Mouse (Mus musculus) CH12.LX (cell line): Measurements from ENCODE around the gene Txnip. TPM values are rescaled to one million over a fixed set of nuclear protein-coding genes. Genes with fewer than 3 reads are reported as not detected.

Source experiments
- DNase-seq: peaks from one replicate; pipeline ENCODE4 v3.0.0-alpha.2; 2013; ENCODE audit errors: extremely low read depth
- H3K27ac ChIP-seq: 2 replicates; pipeline ENCODE4 v1.5.1; 2012; ENCODE audit warnings: low read depth, mild to moderate bottlenecking, control low read depth, moderate library complexity; ENCODE audit not compliant: insufficient read depth
- H3K27me3 ChIP-seq: replicated peaks from 2 replicates; pipeline ENCODE3; 2012; ENCODE audit warnings: inconsistent platforms
- H3K36me3 ChIP-seq, 2 experiments: replicated peaks in 1 of 2; 2 replicates each; pipeline versions ENCODE3 to v1.6.1; 2012; ENCODE audit warnings: inconsistent platforms in 1 of 2, low read length in 1 of 2, mild to moderate bottlenecking in 1 of 2, mixed read lengths in 1 of 2, moderate library complexity in 1 of 2; ENCODE audit not compliant: control insufficient read depth in 1 of 2, insufficient read depth in 1 of 2
- H3K4me1 ChIP-seq, 2 experiments: 2 replicates each; pipeline ENCODE4 v1.6.1; 2012; ENCODE audit warnings: inconsistent platforms in 1 of 2, moderate library complexity in 1 of 2; ENCODE audit not compliant: insufficient read depth in 2 of 2, control insufficient read depth in 1 of 2
- H3K4me2 ChIP-seq: 2 replicates; pipeline ENCODE4 v1.6.1; 2012; ENCODE audit warnings: low read depth, mild to moderate bottlenecking, control low read depth; ENCODE audit not compliant: poor library complexity, insufficient read depth, severe bottlenecking
- H3K4me3 ChIP-seq, 3 experiments: fragments of 150-350 bp in 1 of 3; sonication (generic) in 1 of 3; replicated peaks in 1 of 3; 2 replicates each; pipeline versions ENCODE3 to v1.5.1; 2011 to 2012; ENCODE audit warnings: low read depth in 2 of 3, low read length in 2 of 3, mild to moderate bottlenecking in 2 of 3, moderate library complexity in 2 of 3, control low read depth in 1 of 3, improper control_type of control experiment in 1 of 3, inconsistent platforms in 1 of 3, mixed read lengths in 1 of 3; ENCODE audit not compliant: poor library complexity in 1 of 3
- H3K79me2 ChIP-seq: replicated peaks from 2 replicates; pipeline ENCODE4 v1.6.1; 2012; ENCODE audit warnings: mild to moderate bottlenecking, moderate library complexity; ENCODE audit not compliant: control insufficient read depth, poor library complexity, insufficient read depth, severe bottlenecking; ENCODE audit errors: extremely low read depth
- H3K9ac ChIP-seq: 2 replicates; pipeline ENCODE4 v1.6.1; 2012; ENCODE audit warnings: low read depth, mild to moderate bottlenecking, control low read depth, moderate library complexity; ENCODE audit not compliant: insufficient read depth
- H3K9me3 ChIP-seq: replicated peaks from 2 replicates; pipeline ENCODE3; 2012; ENCODE audit warnings: low read length, inconsistent platforms, mixed read lengths
- BHLHE40 ChIP-seq: IDR thresholded peaks from 2 replicates; pipeline ENCODE4 v1.6.1; 2011; ENCODE audit warnings: mild to moderate bottlenecking, low read depth, low read length, improper control_type of control experiment
- CHD2 ChIP-seq: IDR thresholded peaks from 2 replicates; pipeline ENCODE4 v1.6.1; 2011; ENCODE audit warnings: low read length, improper control_type of control experiment
- CTCF ChIP-seq, 2 experiments: IDR thresholded peaks in 1 of 2; conservative IDR thresholded peaks in 1 of 2; 2 replicates each; pipeline ENCODE4 v1.5.1; 2011 to 2012; ENCODE audit warnings: low read depth in 2 of 2, low read length in 2 of 2, improper control_type of control experiment in 1 of 2, inconsistent platforms in 1 of 2, mild to moderate bottlenecking in 1 of 2, moderate library complexity in 1 of 2
- E2F4 ChIP-seq: IDR thresholded peaks from 2 replicates; pipeline ENCODE4 v1.6.1; 2011; ENCODE audit warnings: low read depth, low read length, improper control_type of control experiment; ENCODE audit not compliant: insufficient replicate concordance
- ELF1 ChIP-seq: IDR thresholded peaks from 2 replicates; pipeline ENCODE4 v1.6.1; 2014; ENCODE audit warnings: low read depth, mild to moderate bottlenecking, inconsistent platforms, low read length, improper control_type of control experiment
- EP300 ChIP-seq: IDR thresholded peaks from 2 replicates; pipeline ENCODE4 v1.6.1; 2011; ENCODE audit warnings: low read length, improper control_type of control experiment
- ETS1 ChIP-seq: conservative IDR thresholded peaks from 2 replicates; pipeline ENCODE4 v1.6.1; 2012; ENCODE audit warnings: low read depth, mild to moderate bottlenecking, inconsistent platforms, low read length, improper control_type of control experiment, moderate library complexity
- GABPA ChIP-seq: IDR thresholded peaks from 2 replicates; pipeline ENCODE4 v1.6.1; 2012; ENCODE audit warnings: low read depth, low read length, improper control_type of control experiment, inconsistent platforms; ENCODE audit not compliant: insufficient replicate concordance
- IRF4 ChIP-seq: IDR thresholded peaks from 2 replicates; pipeline ENCODE4 v1.6.1; 2014; ENCODE audit warnings: low read depth, mild to moderate bottlenecking, inconsistent platforms, low read length, improper control_type of control experiment
- JUN ChIP-seq: IDR thresholded peaks from 2 replicates; pipeline ENCODE4 v1.6.1; 2011; ENCODE audit warnings: low read depth, mild to moderate bottlenecking, low read length, improper control_type of control experiment, moderate library complexity; ENCODE audit not compliant: insufficient read depth
- JUND ChIP-seq: conservative IDR thresholded peaks from 2 replicates; pipeline ENCODE4 v1.6.1; 2011; ENCODE audit warnings: low read depth, low read length, improper control_type of control experiment
- KAT2A ChIP-seq: IDR thresholded peaks from 2 replicates; pipeline ENCODE4 v1.6.1; 2012; ENCODE audit warnings: low read length, improper control_type of control experiment, inconsistent platforms; ENCODE audit not compliant: insufficient replicate concordance
- MAX ChIP-seq: IDR thresholded peaks from 2 replicates; pipeline ENCODE4 v1.6.1; 2011; ENCODE audit warnings: low read length, improper control_type of control experiment
- MAZ ChIP-seq: IDR thresholded peaks from 2 replicates; pipeline ENCODE4 v1.6.1; 2012; ENCODE audit warnings: low read depth, mild to moderate bottlenecking, inconsistent platforms, low read length, improper control_type of control experiment, moderate library complexity
- MEF2A ChIP-seq: IDR thresholded peaks from 2 replicates; pipeline ENCODE4 v1.6.1; 2014; ENCODE audit warnings: low read depth, mild to moderate bottlenecking, inconsistent platforms, low read length, improper control_type of control experiment, borderline replicate concordance
- MXI1 ChIP-seq: IDR thresholded peaks from 2 replicates; pipeline ENCODE4 v1.6.1; 2011; ENCODE audit warnings: mild to moderate bottlenecking, low read depth, low read length, improper control_type of control experiment
- NELFE ChIP-seq: IDR thresholded peaks from 2 replicates; pipeline ENCODE4 v1.6.1; 2011; ENCODE audit warnings: low read depth, low read length, improper control_type of control experiment
- NRF1 ChIP-seq: IDR thresholded peaks from 2 replicates; pipeline ENCODE4 v1.6.1; 2014; ENCODE audit warnings: low read depth, mild to moderate bottlenecking, inconsistent platforms, low read length, improper control_type of control experiment, moderate library complexity
- PAX5 ChIP-seq: IDR thresholded peaks from 2 replicates; pipeline ENCODE4 v1.6.1; 2012; ENCODE audit warnings: low read length, inconsistent platforms, mixed read lengths
- POLR2A ChIP-seq: IDR thresholded peaks from 2 replicates; pipeline ENCODE4 v1.6.1; 2011; ENCODE audit warnings: low read depth, mild to moderate bottlenecking, improper control_type of control experiment, low read length
- POLR2AphosphoS2 ChIP-seq: IDR thresholded peaks from 2 replicates; pipeline ENCODE4 v1.6.1; 2011; ENCODE audit warnings: low read depth, low read length, improper control_type of control experiment
- RAD21 ChIP-seq: IDR thresholded peaks from 2 replicates; pipeline ENCODE4 v1.6.1; 2011; ENCODE audit warnings: low read depth, mild to moderate bottlenecking, low read length, improper control_type of control experiment, moderate library complexity
- SIN3A ChIP-seq: IDR thresholded peaks from 2 replicates; pipeline ENCODE4 v1.6.1; 2012; ENCODE audit warnings: low read length, improper control_type of control experiment, inconsistent platforms
- SMC3 ChIP-seq: IDR thresholded peaks from 2 replicates; pipeline ENCODE4 v1.6.1; 2011; ENCODE audit warnings: low read depth, low read length, improper control_type of control experiment
- TBP ChIP-seq: conservative IDR thresholded peaks from 2 replicates; pipeline ENCODE4 v1.6.1; 2011; ENCODE audit warnings: low read depth, low read length, improper control_type of control experiment
- TCF12 ChIP-seq: IDR thresholded peaks from 2 replicates; pipeline ENCODE4 v1.6.1; 2014; ENCODE audit warnings: low read depth, mild to moderate bottlenecking, inconsistent platforms, low read length, improper control_type of control experiment
- UBTF ChIP-seq: IDR thresholded peaks from 2 replicates; pipeline ENCODE4 v1.6.1; 2012; ENCODE audit warnings: low read depth, mild to moderate bottlenecking, inconsistent platforms, low read length, improper control_type of control experiment, moderate library complexity
- USF1 ChIP-seq: IDR thresholded peaks from 2 replicates; pipeline ENCODE4 v1.6.1; 2014; ENCODE audit warnings: low read depth, mild to moderate bottlenecking, inconsistent platforms, low read length, improper control_type of control experiment
- USF2 ChIP-seq: conservative IDR thresholded peaks from 2 replicates; pipeline ENCODE4 v1.6.1; 2011; ENCODE audit warnings: low read depth, low read length, improper control_type of control experiment
- ZC3H11A ChIP-seq: IDR thresholded peaks from 2 replicates; pipeline ENCODE4 v1.6.1; 2012; ENCODE audit warnings: low read depth, mild to moderate bottlenecking, inconsistent platforms, low read length, improper control_type of control experiment
- ZMIZ1 ChIP-seq: IDR thresholded peaks from 2 replicates; pipeline ENCODE4 v1.6.1; 2012; ENCODE audit warnings: low read depth, mild to moderate bottlenecking, inconsistent platforms, low read length, improper control_type of control experiment
- ZNF384 ChIP-seq: IDR thresholded peaks from 2 replicates; pipeline ENCODE4 v1.6.1; 2012; ENCODE audit warnings: low read depth, low read length, improper control_type of control experiment, inconsistent platforms
- dilution Hi-C: fragments of 300-500 bp; cut with MboI; formaldehyde crosslinking; loops from 2 replicates; pipeline ENCODE4 v1.14.3; 2020; ENCODE audit warnings: low sequenced_read_pairs; ENCODE audit not compliant: extremely low pct_unique_long_range_greater_than_20kb, extremely low pct_ligation_motif_present
- in situ Hi-C: fragments of 300-500 bp; cut with MboI; formaldehyde crosslinking; loops from 3 replicates; pipeline ENCODE4 v1.14.3; 2019; ENCODE audit warnings: low sequenced_read_pairs, low pct_ligation_motif_present, low pct_unique_long_range_greater_than_20kb, mixed read lengths
- polyA plus RNA-seq: library from polyadenylated mRNA; unstranded; fragments of >175 nt; gene quantifications from 2 replicates; pipeline ENCODE4 v1.2.1, GENCODE M21; 2012; ENCODE audit warnings: low read depth; ENCODE audit not compliant: insufficient read length
- total RNA-seq, 2 experiments: library from RNA; depleted of rRNA; stranded (reverse); fragments of 300-350 nt in 1 of 2; fragments of >200 nt in 1 of 2; gene quantifications; 2 replicates each; pipeline ENCODE4 v1.2.3; 2012 to 2014

Gene Txnip
- total and polyA plus RNA-seq, 3 experiments = 41.8 to 220 (median 76.7) TPM

- TF ChIP-seq ZC3H11A (no peak), ZNF384 (no peak), MEF2A (no peak), MXI1 (peak; percentile 12; the same call in 1 of the 2 replicates), TCF12 (no peak), POLR2AphosphoS2 (0 out of 2 replicates have a peak, but pooled peaks have one; percentile 57), ZMIZ1 (0 out of 2 replicates have a peak, but pooled peaks have one; percentile 37), TBP (0 out of 2 replicates have a peak, but pooled peaks have one; percentile 4), PAX5 (no peak), KAT2A (no peak), UBTF (no peak), IRF4 (no peak; the same call in 1 of the 2 replicates)
- Histone ChIP-seq H3K36me3 (peaks cover 28 to 30% of the 10 kb centered on the region in 2 experiments), H3K27me3 (no peaks in the 10 kb centered on the region), H3K4me3 (peak overlapping the region; percentile 77 to 100 (median 78)), H3K9ac (peak overlapping the region; percentile 98), H3K79me2 (peaks cover 41% of the 10 kb centered on the region), H3K4me2 (peak overlapping the region; percentile 22; the same call in 1 of the 2 replicates), H3K27ac (peak overlapping the region; percentile 98), H3K9me3 (no peaks in the 10 kb centered on the region), H3K4me1 (peaks cover 8 to 50% of the 10 kb centered on the region in 2 experiments)
- peak; percentile 41 for DNase-seq
- in situ Hi-C loops (no loop called here), dilution Hi-C loops (no loop called here)
These were observed 975 bp downstream of the Txnip start for GRCm38 (mm10) chr3:96558668-96559196.

GRCm38 (mm10) chr3:96559398-96559910, 1.7 kb downstream of the Txnip start:
- Histone ChIP-seq H3K9ac (peak overlapping the region; percentile 98), H3K4me2 (peak overlapping the region; percentile 97), H3K4me3 (peak overlapping the region; percentile 77 to 100 (median 78)), H3K27me3 (no peaks in the 10 kb centered on the region), H3K27ac (peak overlapping the region; percentile 86), H3K36me3 (peaks cover 28 to 30% of the 10 kb centered on the region in 2 experiments), H3K79me2 (peaks cover 41% of the 10 kb centered on the region), H3K9me3 (no peaks in the 10 kb centered on the region), H3K4me1 (peaks cover 8 to 57% of the 10 kb centered on the region in 2 experiments)
- dilution Hi-C loops = no loop called here
- DNase-seq = peak; percentile 60
- in situ Hi-C loops = no loop called here
- TF ChIP-seq NRF1 (0 out of 2 replicates have a peak, but pooled peaks have one; percentile 8), ELF1 (no peak), CTCF (conservative IDR thresholded peaks at IDR 0.05 in 1 of 2, IDR thresholded peaks at IDR 0.05 in 1 of 2; ENCODE audit: low read depth in 2 of 2, low read length in 2 of 2) (no peak), MAX (peak; percentile 99), USF1 (no peak), ETS1 (no peak), POLR2A (no peak), NELFE (no peak), KAT2A (no peak), MXI1 (peak; percentile 97), MAZ (peak; percentile 51; the same call in 1 of the 2 replicates), PAX5 (no peak), ZC3H11A (no peak), JUN (no peak), RAD21 (no peak), POLR2AphosphoS2 (peak; percentile 74), ZMIZ1 (no peak), GABPA (no peak), SMC3 (no peak), E2F4 (no peak), JUND (no peak), BHLHE40 (no peak), SIN3A (peak; percentile 82), EP300 (no peak), CHD2 (no peak; the same call in 1 of the 2 replicates), USF2 (no peak)
